Mouse (Mus musculus): Measurements from ENCODE around the gene Tal1.

The Tal1 gene

DNA sequence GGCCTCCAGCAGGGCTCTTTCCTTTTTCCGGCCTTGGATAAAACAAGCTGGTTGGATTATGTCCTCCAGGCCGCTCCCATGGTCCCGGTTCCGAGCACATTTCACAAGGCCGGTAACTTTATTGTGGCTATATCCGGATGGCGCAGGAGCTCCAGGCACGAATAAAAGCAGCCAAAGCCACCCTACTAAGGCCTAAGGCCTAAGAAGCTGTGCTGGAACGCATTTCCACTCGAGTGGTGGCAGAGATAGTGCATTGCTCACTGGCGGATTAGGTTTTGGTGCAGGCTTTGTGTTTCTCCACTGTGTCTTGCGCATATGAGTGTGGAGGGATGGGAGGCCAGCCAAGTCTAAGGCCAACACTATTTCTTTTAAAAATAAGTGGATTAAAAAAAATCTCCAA is 3.6 kb downstream of the Tal1 start:
- Histone ChIP-seq H3K4me3 (replicated peaks; ENCODE audit: low read length) (no peak overlapping the region; the same call in 1 of the 2 replicates), H3K4me1 (replicated peaks; ENCODE audit: low read depth, low read length) (peaks cover 56% of the 10 kb centered on the region), H3K9me3 (ENCODE audit: low read length) (no peaks in the 10 kb centered on the region), H3K27me3 (ENCODE audit: insufficient read depth, low read length) (peaks cover 98% of the 10 kb centered on the region), H3K36me3 (ENCODE audit: insufficient read depth, low read length) (no peaks in the 10 kb centered on the region)
- TF ChIP-seq NANOG (IDR thresholded peaks at IDR 0.05; ENCODE audit: borderline replicate concordance, low read length) (no peak), CTCF (conservative IDR thresholded peaks at IDR 0.05; ENCODE audit: low read length) (no peak), POU5F1 (IDR thresholded peaks at IDR 0.05; ENCODE audit: borderline replicate concordance, low read length) (no peak)

DNA sequence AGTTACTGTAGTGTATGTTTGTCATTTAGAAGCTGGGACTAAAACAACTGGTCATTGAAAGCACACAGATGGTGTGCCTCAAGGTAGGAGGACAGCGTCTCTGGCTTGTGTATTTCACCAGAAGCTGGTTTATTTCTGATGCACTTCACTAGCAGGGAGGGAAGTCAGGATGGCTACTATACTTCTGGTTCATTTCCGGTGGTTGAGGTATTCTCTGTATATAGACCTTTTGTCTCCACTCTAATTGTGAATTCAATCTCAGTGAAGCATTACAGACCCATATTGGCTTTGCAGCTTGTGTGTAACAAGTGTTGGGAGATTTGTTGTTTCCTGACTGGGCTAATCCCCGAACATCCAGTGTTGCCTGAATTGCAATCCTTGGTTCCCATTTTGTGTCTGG is 4.5 kb downstream of the Tal1 start:
- Histone ChIP-seq H3K9me3 (ENCODE audit: low read length) (no peaks in the 10 kb centered on the region), H3K4me1 (replicated peaks; ENCODE audit: low read depth, low read length) (peaks cover 56% of the 10 kb centered on the region), H3K27me3 (ENCODE audit: insufficient read depth, low read length) (peaks cover 98% of the 10 kb centered on the region), H3K4me3 (replicated peaks; ENCODE audit: low read length) (no peak overlapping the region), H3K36me3 (ENCODE audit: insufficient read depth, low read length) (no peaks in the 10 kb centered on the region)
- TF ChIP-seq CTCF (conservative IDR thresholded peaks at IDR 0.05; ENCODE audit: low read length): no peak
- no peak for TF ChIP-seq POU5F1 (IDR thresholded peaks at IDR 0.05; ENCODE audit: borderline replicate concordance, low read length)
- TF ChIP-seq NANOG (IDR thresholded peaks at IDR 0.05; ENCODE audit: borderline replicate concordance, low read length): no peak

DNA sequence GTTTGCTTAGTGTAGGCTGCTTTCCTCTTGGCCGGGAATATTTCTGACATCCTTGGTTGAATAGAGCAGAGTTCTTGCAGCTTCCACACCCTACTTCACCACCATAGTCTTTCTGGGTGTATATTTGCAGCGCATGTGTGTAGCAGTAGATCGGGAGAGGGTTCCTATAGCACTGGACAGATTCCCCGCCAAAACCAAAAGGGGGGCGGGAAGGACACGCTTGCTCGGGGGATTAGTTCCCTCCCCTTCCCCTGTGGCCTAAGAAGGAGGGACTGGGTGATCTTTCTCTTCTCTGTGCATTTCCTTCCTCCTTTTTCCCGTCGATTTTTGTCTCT is 6.3 kb downstream of the Tal1 start:
- TF ChIP-seq POU5F1 (IDR thresholded peaks at IDR 0.05; ENCODE audit: borderline replicate concordance, low read length): no peak
- no peak for TF ChIP-seq NANOG (IDR thresholded peaks at IDR 0.05; ENCODE audit: borderline replicate concordance, low read length)
- TF ChIP-seq CTCF (conservative IDR thresholded peaks at IDR 0.05; ENCODE audit: low read length): no peak
- Histone ChIP-seq H3K27me3 (ENCODE audit: insufficient read depth, low read length) (peaks cover 96% of the 10 kb centered on the region), H3K4me3 (replicated peaks; ENCODE audit: low read length) (peak overlapping the region; percentile 76), H3K36me3 (ENCODE audit: insufficient read depth, low read length) (no peaks in the 10 kb centered on the region), H3K4me1 (replicated peaks; ENCODE audit: low read depth, low read length) (peaks cover 46% of the 10 kb centered on the region), H3K9me3 (ENCODE audit: low read length) (no peaks in the 10 kb centered on the region)

DNA sequence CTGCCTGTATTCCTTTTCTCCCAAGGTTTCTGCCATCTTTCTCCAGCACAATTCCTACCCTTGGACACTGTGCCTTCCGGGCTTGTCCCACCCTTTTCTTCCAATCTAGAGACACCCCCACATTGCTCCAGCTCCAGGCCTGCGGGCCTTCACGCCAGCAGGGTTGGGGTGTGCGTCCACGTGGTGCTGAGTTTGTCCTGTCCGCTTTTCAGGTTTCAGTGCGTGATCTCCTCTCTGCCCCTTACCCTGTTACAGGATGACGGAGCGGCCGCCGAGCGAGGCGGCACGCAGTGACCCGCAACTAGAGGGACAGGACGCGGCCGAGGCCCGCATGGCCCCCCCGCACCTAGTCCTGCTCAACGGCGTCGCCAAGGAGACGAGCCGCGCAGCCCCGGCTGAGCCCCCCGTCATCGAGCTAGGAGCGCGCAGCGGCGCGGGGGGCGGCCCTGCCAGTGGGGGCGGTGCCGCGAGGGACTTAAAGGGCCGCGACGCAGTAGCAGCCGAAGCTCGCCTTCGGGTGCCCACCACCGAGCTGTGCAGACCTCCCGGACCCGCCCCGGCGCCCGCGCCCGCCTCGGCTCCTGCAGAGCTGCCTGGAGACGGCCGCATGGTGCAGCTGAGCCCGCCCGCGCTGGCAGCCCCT is 6.8 kb downstream of the Tal1 start:
- H3K9me3 ChIP-seq (ENCODE audit: low read length): no peaks in the 10 kb centered on the region
- no peak for TF ChIP-seq CTCF (conservative IDR thresholded peaks at IDR 0.05; ENCODE audit: low read length)

DNA sequence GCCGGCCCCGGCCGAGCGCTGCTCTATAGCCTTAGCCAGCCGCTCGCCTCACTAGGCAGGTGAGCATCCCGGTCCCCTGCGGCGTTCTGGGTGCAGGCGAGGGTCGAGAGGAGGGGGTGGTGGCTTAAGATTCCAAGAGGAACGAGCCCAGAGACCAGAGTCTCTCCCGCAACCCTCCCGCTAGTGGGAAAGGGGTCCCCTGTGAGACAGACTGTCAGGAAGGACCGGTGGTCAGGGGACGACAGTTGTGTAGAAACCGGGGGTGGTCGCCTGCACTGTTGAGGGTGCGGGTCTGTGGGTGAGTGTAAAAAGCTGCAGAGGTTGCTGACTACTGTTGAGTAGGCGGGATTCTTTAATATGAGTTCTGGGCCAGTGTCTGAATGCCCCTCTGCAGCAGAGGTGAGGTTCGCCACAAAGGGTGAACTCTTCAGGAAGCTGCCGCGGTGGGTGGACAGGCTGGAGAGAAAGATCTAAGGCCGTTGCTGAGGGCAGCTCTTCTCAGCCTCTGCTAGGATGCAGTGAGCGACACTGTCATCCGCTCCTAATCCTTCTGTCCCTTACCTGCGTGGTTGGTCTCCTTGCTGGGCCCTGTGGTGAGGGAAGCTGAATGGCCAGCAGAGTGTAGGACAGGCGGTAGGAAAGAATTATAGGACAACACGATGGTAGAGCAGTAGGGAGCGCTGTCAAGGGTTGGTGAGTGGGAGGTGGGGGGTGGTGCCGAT is 7.5 kb downstream of the Tal1 start:
- TF ChIP-seq CTCF (conservative IDR thresholded peaks at IDR 0.05; ENCODE audit: low read length): no peak
- no peak for TF ChIP-seq POU5F1 (IDR thresholded peaks at IDR 0.05; ENCODE audit: borderline replicate concordance, low read length)
- TF ChIP-seq NANOG (IDR thresholded peaks at IDR 0.05; ENCODE audit: borderline replicate concordance, low read length): no peak
- Histone ChIP-seq H3K27me3 (ENCODE audit: insufficient read depth, low read length) (peaks cover 94% of the 10 kb centered on the region), H3K36me3 (ENCODE audit: insufficient read depth, low read length) (no peaks in the 10 kb centered on the region), H3K4me1 (replicated peaks; ENCODE audit: low read depth, low read length) (peaks cover 34% of the 10 kb centered on the region), H3K4me3 (replicated peaks; ENCODE audit: low read length) (peak overlapping the region; percentile 76), H3K9me3 (ENCODE audit: low read length) (no peaks in the 10 kb centered on the region)

More for the DNA sequence above, 6.8 kb downstream of the Tal1 start:
- peaks cover 96% of the 10 kb centered on the region for H3K27me3 ChIP-seq (ENCODE audit: insufficient read depth, low read length)
- peaks cover 41% of the 10 kb centered on the region for H3K4me1 ChIP-seq (replicated peaks; ENCODE audit: low read depth, low read length)
- peak overlapping the region; percentile 76 for H3K4me3 ChIP-seq (replicated peaks; ENCODE audit: low read length)
- H3K36me3 ChIP-seq (ENCODE audit: insufficient read depth, low read length): no peaks in the 10 kb centered on the region

DNA sequence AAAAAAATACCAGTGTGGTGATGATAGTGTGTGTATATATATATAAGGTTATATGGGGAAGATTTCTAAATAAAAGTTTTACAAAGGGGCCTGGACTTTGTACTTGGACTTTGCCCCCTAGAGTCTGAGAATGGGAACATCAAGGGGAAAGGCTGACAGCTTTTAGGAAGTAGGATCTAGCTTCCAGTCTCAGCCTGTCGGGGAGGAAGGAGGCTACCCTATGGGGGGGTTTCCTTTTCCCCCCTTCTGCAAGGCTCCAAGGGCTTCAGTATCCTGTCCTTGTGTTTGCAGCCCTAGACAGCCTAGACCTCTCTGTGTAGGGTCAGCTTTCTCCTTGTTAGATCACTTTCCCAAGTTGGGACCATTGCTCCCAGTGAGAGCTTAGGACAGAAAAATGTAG is 15.4 kb downstream of the Tal1 start:
- H3K9me3 ChIP-seq (ENCODE audit: low read length): no peaks in the 10 kb centered on the region
- H3K27me3 ChIP-seq (ENCODE audit: insufficient read depth, low read length): peaks cover 56% of the 10 kb centered on the region
- peaks cover 17% of the 10 kb centered on the region for H3K4me1 ChIP-seq (replicated peaks; ENCODE audit: low read depth, low read length)
- H3K4me3 ChIP-seq (replicated peaks; ENCODE audit: low read length): no peak overlapping the region
- TF ChIP-seq POU5F1 (IDR thresholded peaks at IDR 0.05; ENCODE audit: borderline replicate concordance, low read length) (no peak), NANOG (IDR thresholded peaks at IDR 0.05; ENCODE audit: borderline replicate concordance, low read length) (no peak), CTCF (conservative IDR thresholded peaks at IDR 0.05; ENCODE audit: low read length) (no peak)
- H3K36me3 ChIP-seq (ENCODE audit: insufficient read depth, low read length): no peaks in the 10 kb centered on the region

DNA sequence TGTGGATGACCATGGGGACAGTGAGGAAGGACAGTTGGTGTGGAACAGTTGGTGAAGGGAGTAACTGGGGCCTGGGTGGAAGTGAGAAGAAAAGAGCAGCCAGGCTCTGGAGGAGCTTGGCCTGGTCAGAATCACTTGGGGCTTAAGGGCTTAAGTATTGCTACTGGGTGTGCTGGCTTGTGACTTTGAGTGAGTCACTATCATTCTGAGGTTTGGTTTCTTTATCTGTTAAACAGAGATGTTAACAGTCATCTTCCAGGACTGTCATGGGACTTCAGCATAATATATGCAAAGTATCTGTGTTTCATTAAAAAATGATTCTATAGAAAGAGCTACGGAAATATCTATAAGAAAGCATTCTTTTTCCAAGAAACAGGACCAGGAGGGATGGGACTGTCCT is 18.6 kb downstream of the Tal1 start:
- Histone ChIP-seq H3K4me1 (replicated peaks; ENCODE audit: low read depth, low read length) (peaks cover 29% of the 10 kb centered on the region), H3K27me3 (ENCODE audit: insufficient read depth, low read length) (peaks cover 28% of the 10 kb centered on the region), H3K36me3 (ENCODE audit: insufficient read depth, low read length) (no peaks in the 10 kb centered on the region), H3K9me3 (ENCODE audit: low read length) (no peaks in the 10 kb centered on the region), H3K4me3 (replicated peaks; ENCODE audit: low read length) (no peak overlapping the region)
- TF ChIP-seq NANOG (IDR thresholded peaks at IDR 0.05; ENCODE audit: borderline replicate concordance, low read length) (no peak), CTCF (conservative IDR thresholded peaks at IDR 0.05; ENCODE audit: low read length) (no peak), POU5F1 (IDR thresholded peaks at IDR 0.05; ENCODE audit: borderline replicate concordance, low read length) (no peak)

DNA sequence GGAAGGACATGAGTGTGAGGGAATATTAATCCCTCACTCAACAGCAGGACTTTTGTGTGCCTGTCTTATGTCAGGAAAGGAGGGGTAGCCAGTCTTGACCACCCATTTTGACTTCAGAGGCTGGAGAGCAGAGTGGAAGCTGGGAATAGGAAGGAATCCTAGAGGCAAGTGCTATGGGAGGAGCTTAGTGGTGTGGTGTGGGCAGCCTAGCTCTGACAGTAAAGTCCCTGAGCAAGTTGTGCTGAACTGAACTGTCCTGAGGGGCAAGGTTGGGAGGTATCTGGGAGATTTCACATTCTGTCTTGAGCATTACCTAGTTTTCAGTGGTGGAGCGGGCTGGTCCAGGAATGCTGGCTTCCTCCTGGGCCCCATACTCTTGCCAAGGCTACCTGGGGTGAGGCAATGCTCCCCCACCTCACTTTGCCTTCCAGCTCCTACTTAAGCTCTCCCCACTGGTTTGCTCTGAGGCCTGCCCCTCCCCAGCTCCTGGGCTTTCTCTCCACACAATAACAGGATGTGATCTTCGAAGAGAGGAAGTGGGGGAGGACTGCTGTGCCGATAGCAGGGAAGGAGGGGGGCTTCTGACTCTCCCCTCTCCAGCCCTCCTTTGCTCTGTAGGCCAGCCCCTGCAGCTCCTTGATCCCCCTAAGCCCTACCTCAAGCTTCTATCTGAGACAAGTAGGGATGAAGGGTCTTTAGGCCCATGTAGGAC is 19.1 kb downstream of the Tal1 start:
- Histone ChIP-seq H3K9me3 (ENCODE audit: low read length) (no peaks in the 10 kb centered on the region), H3K4me3 (replicated peaks; ENCODE audit: low read length) (no peak overlapping the region), H3K27me3 (ENCODE audit: insufficient read depth, low read length) (peaks cover 24% of the 10 kb centered on the region), H3K36me3 (ENCODE audit: insufficient read depth, low read length) (no peaks in the 10 kb centered on the region), H3K4me1 (replicated peaks; ENCODE audit: low read depth, low read length) (peaks cover 33% of the 10 kb centered on the region)
- TF ChIP-seq NANOG (IDR thresholded peaks at IDR 0.05; ENCODE audit: borderline replicate concordance, low read length) (no peak), POU5F1 (IDR thresholded peaks at IDR 0.05; ENCODE audit: borderline replicate concordance, low read length) (no peak), CTCF (conservative IDR thresholded peaks at IDR 0.05; ENCODE audit: low read length) (no peak)
